ENCODE assay signal across 8 mouse cellular contexts in the genomic region with DNA sequence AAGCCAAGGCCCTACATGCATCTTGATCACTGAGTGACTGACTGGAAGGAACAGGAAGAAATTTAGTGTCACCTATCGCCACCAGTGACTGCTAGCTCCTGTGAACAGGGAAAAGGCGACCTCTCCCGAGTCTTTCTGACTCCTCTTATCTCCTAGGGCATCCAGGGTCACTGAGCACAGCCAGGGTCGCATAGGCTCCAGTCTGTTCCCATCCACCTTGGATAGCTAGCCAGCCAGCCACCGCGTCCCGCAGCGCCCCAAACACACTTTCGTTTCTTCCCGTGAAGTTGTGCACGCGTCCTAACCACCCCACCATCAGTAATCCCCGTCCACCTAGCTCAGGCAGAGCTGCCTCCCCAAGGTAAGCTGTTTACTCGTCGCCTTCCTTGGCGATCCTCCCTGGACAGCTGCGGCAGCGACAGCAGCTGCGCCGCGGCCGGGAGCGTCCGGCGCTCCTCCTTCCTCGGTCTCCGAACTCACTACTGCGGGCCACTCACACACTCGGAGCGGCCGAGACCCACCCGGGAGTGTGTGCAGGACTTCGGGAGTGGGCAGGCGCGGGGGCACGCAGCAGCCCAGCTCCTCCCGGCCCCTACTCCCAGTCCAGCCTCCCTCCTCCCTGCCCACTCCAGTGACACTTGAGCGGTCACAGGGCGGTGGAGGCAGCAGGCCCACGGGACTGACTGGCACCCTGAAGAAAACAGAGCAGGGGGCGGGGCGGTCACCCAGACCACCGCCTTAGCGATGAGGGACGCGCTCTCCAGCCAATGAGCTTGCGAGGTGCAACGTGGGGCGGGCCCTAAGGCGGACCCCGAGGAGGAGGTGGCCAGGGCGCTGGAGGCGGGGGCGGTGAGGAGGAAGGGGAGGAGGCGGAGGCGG. TPM values are rescaled to one million over a fixed set of nuclear protein-coding genes. Genes with fewer than 3 reads are reported as not detected.
DNase-seq lines count a peak whose midpoint lies in the region; ATAC-seq and TF ChIP-seq lines count a peak whose summit lies in the region.

No protein-coding gene starts in this region.

- peak; percentile 72 for TF ChIP-seq POLR2A in cortical plate, adult 2 months (IDR thresholded peaks at IDR 0.05; ENCODE audit: extremely low read depth, insufficient read depth, low read length)

- peak; percentile 100 for DNase-seq in gastrocnemius, postnatal 10 days
- peak; percentile 97 for DNase-seq in induced T-regulatory cell, adult 2 months (ENCODE audit: low read depth)
- DNase-seq in left cerebral cortex, adult 9 months (ENCODE audit: low spot score in 2 of 2) = peak; percentile 96 to 99
- peak; percentile 100 for DNase-seq in right cerebral cortex, postnatal 14 days
- DNase-seq in urinary bladder, postnatal 36 days (ENCODE audit: low spot score in 2 of 2) = peak; percentile 100

- peak; percentile 89 for ATAC-seq in activated CD4-positive, CD25-positive, alpha-beta regulatory T cell, adult 4 months
- ATAC-seq in megakaryocyte progenitor cell, adult 5-6 weeks (replicated peaks; ENCODE audit: poor library complexity) = peak; percentile 81

- peaks cover 2% of the 10 kb centered on the region; the same call in 1 of the 2 replicates for H3K4me1 ChIP-seq in cortical plate, adult 2 months (ENCODE audit: control insufficient read depth, insufficient read depth, low read length)

- peak overlapping the region; percentile 100 for H3K27ac ChIP-seq in cortical plate, adult 2 months (ENCODE audit: insufficient read depth, low read length)

- peak overlapping the region; percentile 83 for H3K4me3 ChIP-seq in cortical plate, adult 2 months (ENCODE audit: insufficient read depth, low read length)

- no peak for TF ChIP-seq CTCF in cortical plate, adult 2 months (IDR thresholded peaks at IDR 0.05; ENCODE audit: extremely low read depth, insufficient read depth, low read length)

RNA-seq across cellular contexts. Expression of gene Ppp3ca, which starts 0.5 kb away (rescaled TPM):
- 10 to 100 TPM; 13.5 to 21.0 TPM for polyA plus RNA-seq in activated CD4-positive, CD25-positive, alpha-beta regulatory T cell, adult 4 months (2017; shearing (Covaris generic))
- 595 and 606 TPM in 2 replicates for polyA plus RNA-seq in cortical plate, adult 2 months (2012; rRNA removed)
- 100 to 1,000 TPM; 161 to 166 TPM for total RNA-seq in gastrocnemius, postnatal 10 days (2021)
- 68.8 and 76.0 TPM in 2 replicates for total RNA-seq in megakaryocyte progenitor cell, adult 5-6 weeks (2015)
- total RNA-seq in megakaryocyte progenitor cell, adult 5-6 weeks (2017) = 60.1 and 63.1 TPM in 2 replicates

Comparison
In these comparisons a context has a peak if more than half of its experiments do, and no peak if none do; other contexts are left out.
1. Peak in every context shown above with its lines: DNase-seq, ATAC-seq, H3K4me3 ChIP-seq and H3K27ac ChIP-seq.